In the genomic region with DNA sequence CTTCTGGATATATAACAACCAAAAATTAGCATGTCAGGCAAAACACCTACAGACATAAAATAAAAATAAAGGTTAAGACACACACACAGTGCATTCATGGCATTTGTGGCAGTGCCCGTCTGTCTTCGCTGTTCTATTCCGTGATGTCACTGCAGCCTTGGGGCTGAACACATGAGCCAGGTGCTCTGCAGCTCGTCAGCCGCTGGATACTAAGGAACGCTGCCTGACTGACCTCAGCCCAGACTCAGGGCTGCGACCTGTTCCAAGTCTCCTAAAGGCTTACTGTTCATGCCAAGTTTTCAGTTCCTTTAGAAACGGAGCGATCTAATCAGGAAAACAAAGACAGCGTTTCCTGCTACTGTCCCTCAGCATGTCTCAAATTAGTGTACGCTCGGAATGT, we compare ENCODE assay signal across 22 mouse cellular contexts. TPM values are rescaled to one million over a fixed set of nuclear protein-coding genes. Genes with fewer than 3 reads are reported as not detected.
DNase-seq lines count a peak whose midpoint lies in the region; ATAC-seq and TF ChIP-seq lines count a peak whose summit lies in the region.
"Had no signal": no experiment of that assay in that cellular context is flagged by ENCODE, and none has a peak within 500 bp of the region (broad histone marks: within the 10 kb centered on the region; RNA-seq: fewer than 3 reads in every experiment).

No protein-coding gene starts in this region.

- TF ChIP-seq CTCF in lung, embryonic 14.5 days (IDR thresholded peaks at IDR 0.05; ENCODE audit: low read depth): no peak
- no peak for TF ChIP-seq CTCF in lung, adult 2 months (IDR thresholded peaks at IDR 0.05; ENCODE audit: insufficient read depth, low read length)

- peak; percentile 56 to 57 for DNase-seq in adrenal gland, adult (ENCODE audit: inconsistent age in 2 of 2, low spot score in 1 of 2)
- DNase-seq in adrenal gland, postnatal 25 days: no peak
- peak; percentile 43 for DNase-seq in lung, embryonic 14.5 days
- DNase-seq in lung, adult 2 months: no peak
- peak; percentile 21 for DNase-seq in lung, postnatal 36 days
- DNase-seq in liver, embryonic 11.5 days (ENCODE audit: low spot score): no peak
- DNase-seq: cerebellum, postnatal 14 days; gastrocnemius, postnatal 25 days; liver, embryonic 13.5 days; right cerebral cortex, postnatal 4 days; thymus, postnatal 14 days had no signal

- ATAC-seq in heart, embryonic 12.5 days (ENCODE audit: insufficient number of reproducible peaks, low FRiP score): no peak
- no peak for ATAC-seq in heart, embryonic 11.5 days (replicated peaks; ENCODE audit: insufficient number of reproducible peaks, low FRiP score, low TSS enrichment)
- no peak for ATAC-seq in lung, embryonic 14.5 days (ENCODE audit: insufficient read depth)
- no peak for ATAC-seq in liver, embryonic 11.5 days (replicated peaks; ENCODE audit: low FRiP score)
- ATAC-seq: CD4-positive, CD25-positive, alpha-beta regulatory T cell, adult 4 months; intestine, embryonic 16.5 days had no signal

- 0 out of 2 replicates have a peak overlapping the region, but pooled peaks have one; percentile 15 for H3K4me2 ChIP-seq in heart, embryonic 12.5 days
- H3K4me2 ChIP-seq in heart, embryonic 11.5 days: no peak overlapping the region
- H3K4me2 ChIP-seq in lung, embryonic 14.5 days: no peak overlapping the region
- no peak overlapping the region for H3K4me2 ChIP-seq in liver, embryonic 11.5 days
- H3K4me2 ChIP-seq: hindbrain, embryonic 12.5 days; kidney, embryonic 15.5 days; liver, embryonic 13.5 days; neural tube, embryonic 13.5 days had no signal

- H3K9me3 ChIP-seq in heart, embryonic 12.5 days (replicated peaks): peaks cover 2% of the 10 kb centered on the region
- peaks cover under 1% of the 10 kb centered on the region; the same call in 1 of the 2 replicates for H3K9me3 ChIP-seq in heart, embryonic 11.5 days (replicated peaks; ENCODE audit: control insufficient read depth, low read length)
- peaks cover under 1% of the 10 kb centered on the region; the same call in 1 of the 2 replicates for H3K9me3 ChIP-seq in lung, embryonic 14.5 days (ENCODE audit: low read depth, low read length)
- H3K9me3 ChIP-seq in liver, embryonic 11.5 days (ENCODE audit: control insufficient read depth, low read length): no peaks in the 10 kb centered on the region
- H3K9me3 ChIP-seq: G1E; heart, embryonic 10.5 days; hindbrain, embryonic 12.5 days; kidney, embryonic 15.5 days; liver, embryonic 13.5 days; neural tube, embryonic 13.5 days had no signal

- no peak overlapping the region for H3K27ac ChIP-seq in heart, embryonic 12.5 days (ENCODE audit: poor library complexity, severe bottlenecking)
- H3K27ac ChIP-seq in heart, embryonic 11.5 days (ENCODE audit: low read depth, low read length): no peak overlapping the region
- no peak overlapping the region for H3K27ac ChIP-seq in lung, embryonic 14.5 days (ENCODE audit: low read depth)
- H3K27ac ChIP-seq in liver, embryonic 11.5 days (ENCODE audit: low read depth, low read length): no peak overlapping the region
- H3K27ac ChIP-seq: heart, embryonic 10.5 days; hindbrain, embryonic 12.5 days; kidney, embryonic 15.5 days; layer of hippocampus, adult 2 months; liver, embryonic 13.5 days; midbrain, embryonic 10.5 days; neural tube, embryonic 13.5 days had no signal

- H3K4me3 ChIP-seq in heart, embryonic 12.5 days: no peak overlapping the region
- H3K4me3 ChIP-seq in heart, embryonic 11.5 days (ENCODE audit: low read depth, low read length): no peak overlapping the region
- H3K4me3 ChIP-seq in lung, embryonic 14.5 days (ENCODE audit: low read depth, low read length): no peak overlapping the region
- no peak overlapping the region for H3K4me3 ChIP-seq in lung, adult 2 months (replicated peaks; ENCODE audit: extremely low read depth, low read depth, low read length)
- no peak overlapping the region for H3K4me3 ChIP-seq in liver, embryonic 11.5 days (ENCODE audit: low read depth, low read length)
- H3K4me3 ChIP-seq: heart, embryonic 10.5 days; hindbrain, embryonic 12.5 days; kidney, embryonic 15.5 days; layer of hippocampus, adult 2 months; liver, embryonic 13.5 days; midbrain, embryonic 10.5 days; neural tube, embryonic 13.5 days had no signal

- H3K36me3 ChIP-seq in heart, embryonic 12.5 days: no peaks in the 10 kb centered on the region
- H3K36me3 ChIP-seq in heart, embryonic 11.5 days (ENCODE audit: control insufficient read depth, insufficient read depth, low read length): no peaks in the 10 kb centered on the region
- no peaks in the 10 kb centered on the region for H3K36me3 ChIP-seq in lung, embryonic 14.5 days (ENCODE audit: insufficient read depth)
- no peaks in the 10 kb centered on the region for H3K36me3 ChIP-seq in liver, embryonic 11.5 days (ENCODE audit: control insufficient read depth, insufficient read depth, low read length)
- H3K36me3 ChIP-seq: G1E; heart, embryonic 10.5 days; hindbrain, embryonic 12.5 days; kidney, embryonic 15.5 days; liver, embryonic 13.5 days; midbrain, embryonic 10.5 days; neural tube, embryonic 13.5 days had no signal

- peaks cover 10% of the 10 kb centered on the region for H3K27me3 ChIP-seq in heart, embryonic 12.5 days (replicated peaks)
- H3K27me3 ChIP-seq in heart, embryonic 11.5 days (ENCODE audit: control insufficient read depth, insufficient read depth, low read length): no peaks in the 10 kb centered on the region
- peaks cover 3% of the 10 kb centered on the region; the same call in 1 of the 2 replicates for H3K27me3 ChIP-seq in lung, embryonic 14.5 days (ENCODE audit: insufficient read depth, low read length)
- no peaks in the 10 kb centered on the region for H3K27me3 ChIP-seq in liver, embryonic 11.5 days (replicated peaks; ENCODE audit: control insufficient read depth, insufficient read depth, low read length)
- H3K27me3 ChIP-seq: hindbrain, embryonic 12.5 days; kidney, embryonic 15.5 days; liver, embryonic 13.5 days; neural tube, embryonic 13.5 days had no signal

- no peak overlapping the region for H3K9ac ChIP-seq in heart, embryonic 12.5 days
- H3K9ac ChIP-seq in heart, embryonic 11.5 days (ENCODE audit: low read depth, low read length): no peak overlapping the region
- H3K9ac ChIP-seq in lung, embryonic 14.5 days: no peak overlapping the region
- no peak overlapping the region for H3K9ac ChIP-seq in liver, embryonic 11.5 days (ENCODE audit: low read depth, low read length)
- H3K9ac ChIP-seq: hindbrain, embryonic 12.5 days; kidney, embryonic 15.5 days; liver, embryonic 13.5 days; neural tube, embryonic 13.5 days had no signal

- WGBS in heart, embryonic 12.5 days: 47% methylated on average over 12 of the region's 12 CpGs
- 57% methylated on average over 12 of the region's 12 CpGs for WGBS in heart, embryonic 11.5 days (ENCODE audit: insufficient replicate concordance)
- WGBS in lung, embryonic 14.5 days: 61% methylated on average over 12 of the region's 12 CpGs
- WGBS in lung, adult 2 months: 40% methylated on average over 12 of the region's 12 CpGs
- 72% methylated on average over 12 of the region's 12 CpGs for WGBS in liver, embryonic 11.5 days

- TF ChIP-seq POLR2A in lung, adult 2 months (IDR thresholded peaks at IDR 0.05; ENCODE audit: borderline replicate concordance, extremely low read depth, low read depth, low read length): no peak

- H3K4me1 ChIP-seq in heart, embryonic 12.5 days (replicated peaks): peaks cover 22% of the 10 kb centered on the region
- H3K4me1 ChIP-seq in heart, embryonic 11.5 days (ENCODE audit: control insufficient read depth, insufficient read depth, low read length): peaks cover 3% of the 10 kb centered on the region; the same call in 1 of the 2 replicates
- H3K4me1 ChIP-seq in lung, embryonic 14.5 days (ENCODE audit: insufficient read depth): no peaks in the 10 kb centered on the region
- H3K4me1 ChIP-seq in lung, adult 2 months (ENCODE audit: control insufficient read depth, insufficient read depth, low read length): peaks cover 2% of the 10 kb centered on the region
- H3K4me1 ChIP-seq in liver, embryonic 11.5 days (replicated peaks; ENCODE audit: control insufficient read depth, insufficient read depth, low read length): no peaks in the 10 kb centered on the region
- H3K4me1 ChIP-seq: kidney, embryonic 15.5 days; liver, embryonic 13.5 days had no signal

RNA-seq across cellular contexts. Expression of a gene that starts 46.1 kb away (rescaled TPM):
- total RNA-seq in adrenal gland, postnatal 25 days (2021): 27.9 and 32.2 TPM in 2 replicates
- polyA plus RNA-seq in heart, embryonic 12.5 days (2016; fragmentation: Nextera tagmentation; extraction: Ambion mirVana): 31.2 and 33.5 TPM in 2 replicates
- polyA plus RNA-seq in heart, embryonic 11.5 days (2014; fragmentation: Nextera tagmentation; extraction: Ambion mirVana): 32.7 and 37.9 TPM in 2 replicates
- 46.9 and 48.4 TPM in 2 replicates for polyA plus RNA-seq in lung, embryonic 14.5 days (2014; fragmentation: Nextera tagmentation; extraction: Ambion mirVana)
- 10.3 and 11.0 TPM in 2 replicates for polyA plus RNA-seq in lung, adult 2 months (2012; rRNA removed)
- 28.0 and 28.9 TPM in 2 replicates for polyA plus RNA-seq in liver, embryonic 11.5 days (2014; fragmentation: Nextera tagmentation; extraction: Ambion mirVana)

RNA-seq across cellular contexts. Expression of a gene that starts 46.1 kb away (rescaled TPM):
- total RNA-seq in adrenal gland, postnatal 25 days (2021): 70.8 and 82.7 TPM in 2 replicates
- 67.8 and 69.4 TPM in 2 replicates for polyA plus RNA-seq in heart, embryonic 12.5 days (2016; fragmentation: Nextera tagmentation; extraction: Ambion mirVana)
- polyA plus RNA-seq in heart, embryonic 11.5 days (2014; fragmentation: Nextera tagmentation; extraction: Ambion mirVana): 49.4 and 50.4 TPM in 2 replicates
- 48.6 and 53.8 TPM in 2 replicates for polyA plus RNA-seq in lung, embryonic 14.5 days (2014; fragmentation: Nextera tagmentation; extraction: Ambion mirVana)
- polyA plus RNA-seq in lung, adult 2 months (2012; rRNA removed): 20.2 and 30.6 TPM in 2 replicates
- polyA plus RNA-seq in liver, embryonic 11.5 days (2014; fragmentation: Nextera tagmentation; extraction: Ambion mirVana): 36.7 and 43.4 TPM in 2 replicates

Comparison
In these comparisons a context has a peak if more than half of its experiments do, and no peak if none do; other contexts are left out.
1. DNase-seq: peak in adrenal gland, adult (2 of 2), lung, embryonic 14.5 days (single experiment) and lung, postnatal 36 days (single experiment); none in adrenal gland, postnatal 25 days (single experiment), lung, adult 2 months (single experiment) and liver, embryonic 11.5 days (single experiment).